Mouse (Mus musculus) cerebellum, adult 2 months (tissue): ENCODE data around the gene Tbce.

Experiments used
- CTCF ChIP-seq: fragments of 200-500 bp; IDR thresholded peaks from 2 replicates; pipeline ENCODE4 v1.5.1; 2011; ENCODE audit warnings: low read depth, mild to moderate bottlenecking, control low read depth, low read length, moderate library complexity, borderline replicate concordance; ENCODE audit not compliant: insufficient read depth
- POLR2A ChIP-seq: fragments of 200-500 bp; IDR thresholded peaks from 2 replicates; pipeline ENCODE4 v1.6.1; 2011; ENCODE audit warnings: low read length, control low read depth, borderline replicate concordance; ENCODE audit not compliant: insufficient read depth

DNA sequence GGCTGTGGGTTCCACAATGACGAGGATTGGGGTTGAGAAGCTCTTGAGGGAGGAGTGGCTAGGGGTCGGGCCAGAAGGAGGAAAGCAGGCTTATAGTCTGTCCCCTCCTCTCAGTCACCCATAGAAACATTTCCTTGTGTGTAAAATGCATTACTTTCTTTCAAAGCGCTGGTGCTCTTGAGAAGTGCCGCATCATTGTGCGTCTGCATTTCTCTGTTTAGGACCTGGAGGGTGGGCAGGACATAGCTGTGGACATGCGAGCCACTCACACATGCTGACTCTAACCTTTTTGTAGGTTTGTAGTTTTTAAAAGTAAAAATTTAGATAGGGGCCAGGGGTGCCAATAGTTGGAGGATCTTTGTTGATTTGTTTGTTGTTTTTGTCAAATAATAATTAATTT lies 55.9 kb downstream of the Tbce start:
- no peak for TF ChIP-seq CTCF
- TF ChIP-seq POLR2A: no peak
